Mouse (Mus musculus): ENCODE data around the gene Lpar2.
A peak's percentile ranks its signal among the peaks of the same experiment; 100 is the strongest.

Lpar2 gene

GRCm38 (mm10) chr8:69822386-69823191, at the start of gene Lpar2:
Lpar2 (plus strand) TSS chr8:69822429.
- DNase-seq (ENCODE audit: low read depth, low spot score) = peak; percentile 84

GRCm38 (mm10) chr8:69774503-69775148, 47.6 kb upstream of the Lpar2 start, which contains the start of gene Gm20422:
Gm20422 (minus strand) TSS chr8:69774886.
- DNase-seq (ENCODE audit: low read depth, low spot score) = peak; percentile 97

- DNase-seq (ENCODE audit: low read depth, low spot score) = no peak
These were observed 47.1 kb upstream of the Lpar2 start for GRCm38 (mm10) chr8:69775149-69775534.

- no peak for DNase-seq (ENCODE audit: low read depth, low spot score)
These were observed 45.1 kb upstream of the Lpar2 start for GRCm38 (mm10) chr8:69777111-69777510.

GRCm38 (mm10) chr8:69789105-69789504, 33.1 kb upstream of the Lpar2 start:
- DNase-seq (ENCODE audit: low read depth, low spot score) = no peak

GRCm38 (mm10) chr8:69789731-69790130, 32.5 kb upstream of the Lpar2 start:
- DNase-seq (ENCODE audit: low read depth, low spot score) = no peak

GRCm38 (mm10) chr8:69790364-69790763, 31.9 kb upstream of the Lpar2 start:
- no peak for DNase-seq (ENCODE audit: low read depth, low spot score)

GRCm38 (mm10) chr8:69790773-69791367, 31.4 kb upstream of the Lpar2 start, which contains the start of the genes Atp13a1 and Zfp866:
Atp13a1 (plus strand) TSS chr8:69791163.
Zfp866 (minus strand) TSS chr8:69791178.
- peak; percentile 94 for DNase-seq (ENCODE audit: low read depth, low spot score)

- peak; percentile 59 for DNase-seq (ENCODE audit: low read depth, low spot score)
These were observed 30.7 kb upstream of the Lpar2 start for GRCm38 (mm10) chr8:69791415-69792068.

- no peak for DNase-seq (ENCODE audit: low read depth, low spot score)
These were observed 28.6 kb upstream of the Lpar2 start for GRCm38 (mm10) chr8:69793666-69794065.

GRCm38 (mm10) chr8:69794096-69794495, 28.1 kb upstream of the Lpar2 start:
- no peak for DNase-seq (ENCODE audit: low read depth, low spot score)

GRCm38 (mm10) chr8:69794901-69795300, 27.3 kb upstream of the Lpar2 start:
- DNase-seq (ENCODE audit: low read depth, low spot score) = no peak

- no peak for DNase-seq (ENCODE audit: low read depth, low spot score)
These were observed 25.4 kb upstream of the Lpar2 start for GRCm38 (mm10) chr8:69796721-69797345.

- no peak for DNase-seq (ENCODE audit: low read depth, low spot score)
These were observed 24.6 kb upstream of the Lpar2 start for GRCm38 (mm10) chr8:69797661-69798060.

- no peak for DNase-seq (ENCODE audit: low read depth, low spot score)
These were observed 23.0 kb upstream of the Lpar2 start for GRCm38 (mm10) chr8:69799261-69799660.

- no peak for DNase-seq (ENCODE audit: low read depth, low spot score)
These were observed 22.3 kb upstream of the Lpar2 start for GRCm38 (mm10) chr8:69799946-69800345.

GRCm38 (mm10) chr8:69801796-69802195, 20.4 kb upstream of the Lpar2 start:
- no peak for DNase-seq (ENCODE audit: low read depth, low spot score)

- no peak for DNase-seq (ENCODE audit: low read depth, low spot score)
These were observed 20.0 kb upstream of the Lpar2 start for GRCm38 (mm10) chr8:69802216-69802615.

GRCm38 (mm10) chr8:69803366-69803765, 18.9 kb upstream of the Lpar2 start:
- DNase-seq (ENCODE audit: low read depth, low spot score) = no peak

GRCm38 (mm10) chr8:69804537-69804936, 17.7 kb upstream of the Lpar2 start:
- no peak for DNase-seq (ENCODE audit: low read depth, low spot score)

- no peak for DNase-seq (ENCODE audit: low read depth, low spot score)
These were observed 17.1 kb upstream of the Lpar2 start for GRCm38 (mm10) chr8:69805086-69805485.
